Mouse (Mus musculus): ENCODE data around the gene Mrs2. TPM values are rescaled to one million over a fixed set of nuclear protein-coding genes. Genes with fewer than 3 reads are reported as not detected.
"Not testable (repeated sequence)": the region's sequence is repeated elsewhere in the genome, so short reads cannot be mapped to it uniquely, and the experiment has no call there.

Mrs2 gene
- polyA plus RNA-seq, 1 experiment from 2014 or later = 23.6 TPM

- H3K9me3 ChIP-seq = no peaks in the 10 kb centered on the region
- WGBS = 85% methylated on average over 5 of the region's 5 CpGs
- no peaks in the 10 kb centered on the region for H3K4me1 ChIP-seq
- no peak overlapping the region for H3K27ac ChIP-seq
- no peaks in the 10 kb centered on the region for H3K36me3 ChIP-seq
- no peak for ATAC-seq (ENCODE audit: insufficient number of reproducible peaks, insufficient read depth, low FRiP score, low TSS enrichment)
- no peak overlapping the region for H3K9ac ChIP-seq
- H3K4me2 ChIP-seq (replicated peaks) = no peak overlapping the region
- H3K4me3 ChIP-seq = no peak overlapping the region
- no peaks in the 10 kb centered on the region for H3K27me3 ChIP-seq
Observed at GRCm38 (mm10) chr13:24977820-24978342, 42.3 kb downstream of the Mrs2 start.

DNA sequence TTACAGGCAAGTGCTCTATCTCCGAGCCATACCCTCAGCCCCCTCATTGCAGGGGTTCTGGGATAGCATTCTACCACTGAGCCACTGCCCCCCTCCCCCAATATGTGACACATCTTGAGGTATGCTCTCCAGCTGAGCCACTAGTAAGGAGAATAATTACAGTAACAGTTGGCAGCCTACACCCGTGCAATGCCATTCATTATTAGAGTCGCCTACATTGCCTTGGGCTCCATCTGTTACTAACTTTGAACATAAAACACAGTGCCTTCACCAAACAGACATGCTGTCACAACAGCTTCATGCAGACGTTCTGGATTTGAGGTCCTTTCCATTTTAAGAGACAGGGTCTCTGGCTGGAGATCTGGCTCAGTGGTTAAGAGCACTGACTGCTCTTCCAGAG, 43.8 kb downstream of the Mrs2 start:
- no peaks in the 10 kb centered on the region for H3K36me3 ChIP-seq
- H3K4me1 ChIP-seq = no peaks in the 10 kb centered on the region
- 62% methylated on average over 4 of the region's 4 CpGs for WGBS
- H3K9me3 ChIP-seq = no peaks in the 10 kb centered on the region
- no peak overlapping the region for H3K4me3 ChIP-seq
- no peaks in the 10 kb centered on the region for H3K27me3 ChIP-seq
- no peak for ATAC-seq (ENCODE audit: insufficient number of reproducible peaks, insufficient read depth, low FRiP score, low TSS enrichment)
- no peak overlapping the region for H3K9ac ChIP-seq
- no peak overlapping the region for H3K27ac ChIP-seq
- no peak overlapping the region for H3K4me2 ChIP-seq (replicated peaks)

GRCm38 (mm10) chr13:24971776-24972175, 48.4 kb downstream of the Mrs2 start:
- not testable (repeated sequence) for H3K27ac ChIP-seq; H3K9ac ChIP-seq; H3K9me3 ChIP-seq; H3K27me3 ChIP-seq; H3K4me1 ChIP-seq; H3K36me3 ChIP-seq; H3K4me2 ChIP-seq (replicated peaks); ATAC-seq (ENCODE audit: insufficient number of reproducible peaks, insufficient read depth, low FRiP score, low TSS enrichment); H3K4me3 ChIP-seq
- WGBS = 91% methylated on average over 3 of the region's 3 CpGs

DNA sequence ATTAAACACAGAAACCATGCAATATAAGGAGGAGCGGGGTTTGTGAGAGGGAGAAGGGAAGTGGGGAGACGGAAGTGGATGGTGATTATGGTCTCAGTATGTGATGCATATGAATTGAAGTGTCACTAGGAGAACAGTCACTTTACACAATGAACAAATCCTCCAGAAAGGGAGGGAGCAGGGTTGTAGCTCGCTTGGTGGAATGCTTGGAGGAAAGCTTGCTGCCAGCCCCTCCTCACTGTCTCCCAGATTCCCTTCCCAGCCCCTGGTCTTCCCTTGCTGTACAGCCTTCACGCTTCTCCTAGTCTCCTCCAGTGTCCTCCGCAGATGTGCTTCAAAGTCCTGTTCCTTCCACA, 54.4 kb downstream of the Mrs2 start:
- H3K36me3 ChIP-seq = no peaks in the 10 kb centered on the region
- WGBS = 42% methylated on average over 5 of the region's 5 CpGs
- H3K4me2 ChIP-seq (replicated peaks) = peak overlapping the region; percentile 47
- no peaks in the 10 kb centered on the region for H3K9me3 ChIP-seq
- H3K4me1 ChIP-seq = 0 out of 2 replicates have a peak, but pooled peaks cover 4% of the 10 kb centered on the region
- H3K27me3 ChIP-seq = no peaks in the 10 kb centered on the region
- H3K9ac ChIP-seq = no peak overlapping the region
- no peak for ATAC-seq (ENCODE audit: insufficient number of reproducible peaks, insufficient read depth, low FRiP score, low TSS enrichment)
- peak overlapping the region; percentile 20 for H3K4me3 ChIP-seq
- no peak overlapping the region for H3K27ac ChIP-seq

DNA sequence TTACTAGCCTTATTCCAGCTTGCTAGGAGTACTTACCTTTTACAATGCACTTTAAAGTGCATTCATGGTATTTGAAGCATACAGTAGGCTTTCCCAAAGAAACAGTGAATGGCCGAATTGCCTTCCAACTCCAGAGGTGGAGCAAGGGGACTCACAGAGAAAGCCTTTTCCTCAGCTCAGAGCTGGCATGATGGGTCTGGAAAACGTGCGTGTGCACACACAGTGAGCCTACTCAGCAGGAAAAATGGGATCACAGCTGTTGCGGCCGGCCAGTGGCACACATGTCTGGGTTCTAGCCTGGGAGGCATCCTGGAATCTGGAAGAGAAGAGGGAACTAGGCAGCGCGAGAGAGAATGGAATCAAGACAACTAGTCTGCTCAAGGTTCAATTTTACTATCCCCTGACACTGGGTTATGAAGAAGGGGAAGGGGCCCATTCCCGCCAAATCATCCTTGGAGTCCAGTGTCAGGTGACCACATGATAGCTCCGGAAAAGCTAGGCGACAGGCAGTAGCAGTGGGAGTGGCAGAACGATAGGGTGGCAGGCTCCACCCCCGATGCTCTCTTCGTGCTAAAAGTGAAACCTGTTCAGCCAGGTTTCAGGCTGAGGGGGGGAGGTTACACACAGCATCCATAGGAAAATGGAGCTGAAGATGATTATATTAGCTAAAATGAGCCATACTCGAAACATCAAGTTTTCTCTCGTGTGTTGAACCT, 54.9 kb downstream of the Mrs2 start:
- ATAC-seq (ENCODE audit: insufficient number of reproducible peaks, insufficient read depth, low FRiP score, low TSS enrichment) = no peak
- Histone ChIP-seq H3K27ac (no peak overlapping the region), H3K9me3 (no peaks in the 10 kb centered on the region), H3K4me2 (replicated peaks) (peak overlapping the region; percentile 47), H3K36me3 (no peaks in the 10 kb centered on the region), H3K4me3 (peak overlapping the region; percentile 20), H3K4me1 (0 out of 2 replicates have a peak, but pooled peaks cover 4% of the 10 kb centered on the region), H3K27me3 (no peaks in the 10 kb centered on the region), H3K9ac (no peak overlapping the region)
- 14% methylated on average over 15 of the region's 15 CpGs for WGBS

DNA sequence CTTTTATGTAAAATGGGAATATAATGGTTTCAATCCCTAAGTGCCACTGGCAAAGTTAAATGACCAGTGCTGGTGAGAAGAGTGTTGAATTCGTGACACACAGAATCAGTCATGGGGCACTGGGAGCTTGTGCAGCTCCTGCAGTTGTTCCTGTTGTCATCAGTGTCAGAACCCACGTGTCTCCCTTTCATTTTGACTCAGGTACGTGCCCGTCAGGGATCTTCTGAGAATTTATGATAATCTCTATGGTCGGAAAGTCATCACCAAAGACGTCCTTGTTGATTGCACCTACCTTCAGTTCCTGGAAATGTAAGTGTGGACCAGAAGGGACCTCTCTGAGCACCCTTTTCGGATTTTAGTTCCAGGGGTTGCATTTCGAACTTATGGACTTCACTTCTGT, 58.1 kb downstream of the Mrs2 start:
- Histone ChIP-seq H3K4me1 (0 out of 2 replicates have a peak, but pooled peaks cover 4% of the 10 kb centered on the region), H3K9ac (no peak overlapping the region), H3K27me3 (no peaks in the 10 kb centered on the region), H3K4me2 (replicated peaks) (no peak overlapping the region), H3K9me3 (no peaks in the 10 kb centered on the region), H3K36me3 (no peaks in the 10 kb centered on the region), H3K4me3 (no peak overlapping the region), H3K27ac (no peak overlapping the region)
- no peak for ATAC-seq (ENCODE audit: insufficient number of reproducible peaks, insufficient read depth, low FRiP score, low TSS enrichment)
- WGBS = 85% methylated on average over 8 of the region's 8 CpGs

DNA sequence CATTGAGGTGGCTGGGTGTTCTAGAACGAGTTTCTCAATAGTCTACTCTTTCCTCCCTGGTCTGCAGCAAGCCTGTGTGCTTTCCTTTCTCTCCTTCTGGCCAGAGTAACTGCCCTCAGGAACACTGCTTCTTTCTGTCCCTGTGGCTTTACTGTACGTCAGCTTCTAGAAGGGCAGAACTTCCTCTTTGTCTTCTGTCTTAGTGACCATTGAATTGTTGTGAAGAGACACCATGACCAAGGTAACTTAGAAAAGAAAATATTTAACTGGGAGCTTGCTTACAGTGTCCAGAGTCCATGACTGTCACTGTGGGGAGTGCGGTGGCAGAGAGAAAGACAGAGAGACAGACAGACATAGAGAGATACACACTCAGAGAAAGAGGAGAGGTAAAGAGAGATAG, 60.1 kb downstream of the Mrs2 start:
- 76% methylated on average over 3 of the region's 3 CpGs for WGBS
- H3K9me3 ChIP-seq = no peaks in the 10 kb centered on the region

GRCm38 (mm10) chr13:24958671-24959070, 61.5 kb downstream of the Mrs2 start:
- 90% methylated on average over 11 of the region's 11 CpGs for WGBS
- ATAC-seq (ENCODE audit: insufficient number of reproducible peaks, insufficient read depth, low FRiP score, low TSS enrichment) = no peak
- Histone ChIP-seq H3K4me2 (replicated peaks) (no peak overlapping the region), H3K27ac (no peak overlapping the region), H3K4me3 (no peak overlapping the region), H3K4me1 (no peaks in the 10 kb centered on the region), H3K9ac (no peak overlapping the region), H3K9me3 (no peaks in the 10 kb centered on the region), H3K36me3 (no peaks in the 10 kb centered on the region), H3K27me3 (peaks cover 3% of the 10 kb centered on the region; the same call in 1 of the 2 replicates)

More for the DNA sequence above, 60.1 kb downstream of the Mrs2 start:
- no peak for ATAC-seq (ENCODE audit: insufficient number of reproducible peaks, insufficient read depth, low FRiP score, low TSS enrichment)
- no peak overlapping the region for H3K9ac ChIP-seq
- no peak overlapping the region for H3K4me2 ChIP-seq (replicated peaks)
- no peak overlapping the region for H3K27ac ChIP-seq
- H3K4me3 ChIP-seq = no peak overlapping the region
- no peaks in the 10 kb centered on the region for H3K4me1 ChIP-seq
- no peaks in the 10 kb centered on the region for H3K36me3 ChIP-seq
- H3K27me3 ChIP-seq = peaks cover 1% of the 10 kb centered on the region; the same call in 1 of the 2 replicates

DNA sequence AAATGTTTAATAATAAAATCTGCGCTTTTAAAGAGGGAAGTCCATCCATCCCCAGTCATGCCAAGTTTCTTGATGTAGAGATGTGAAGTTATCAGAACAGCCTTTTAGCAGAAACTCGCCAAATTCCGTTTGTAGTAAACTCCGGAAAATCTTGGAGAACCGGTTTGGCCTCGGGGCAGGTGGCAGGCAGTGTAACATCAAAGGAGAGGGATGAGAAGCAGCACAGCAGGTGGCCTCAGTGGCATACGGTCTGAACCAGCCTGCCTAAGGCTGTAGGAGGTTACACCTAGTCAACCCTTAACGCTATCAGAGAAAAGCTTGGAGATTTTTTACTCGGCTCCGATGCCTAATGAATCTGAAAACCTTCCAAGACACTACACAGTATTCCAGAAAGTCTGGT, 64.7 kb downstream of the Mrs2 start:
- WGBS = 6% methylated on average over 10 of the region's 10 CpGs
- no peak overlapping the region for H3K9ac ChIP-seq
- H3K4me3 ChIP-seq = no peak overlapping the region
- no peaks in the 10 kb centered on the region for H3K36me3 ChIP-seq
- no peak overlapping the region for H3K27ac ChIP-seq
- H3K27me3 ChIP-seq = peaks cover 3% of the 10 kb centered on the region; the same call in 1 of the 2 replicates
- H3K9me3 ChIP-seq = no peaks in the 10 kb centered on the region
- no peak overlapping the region for H3K4me2 ChIP-seq (replicated peaks)
- peaks cover 5% of the 10 kb centered on the region; the same call in 1 of the 2 replicates for H3K4me1 ChIP-seq
- ATAC-seq (ENCODE audit: insufficient number of reproducible peaks, insufficient read depth, low FRiP score, low TSS enrichment) = no peak

DNA sequence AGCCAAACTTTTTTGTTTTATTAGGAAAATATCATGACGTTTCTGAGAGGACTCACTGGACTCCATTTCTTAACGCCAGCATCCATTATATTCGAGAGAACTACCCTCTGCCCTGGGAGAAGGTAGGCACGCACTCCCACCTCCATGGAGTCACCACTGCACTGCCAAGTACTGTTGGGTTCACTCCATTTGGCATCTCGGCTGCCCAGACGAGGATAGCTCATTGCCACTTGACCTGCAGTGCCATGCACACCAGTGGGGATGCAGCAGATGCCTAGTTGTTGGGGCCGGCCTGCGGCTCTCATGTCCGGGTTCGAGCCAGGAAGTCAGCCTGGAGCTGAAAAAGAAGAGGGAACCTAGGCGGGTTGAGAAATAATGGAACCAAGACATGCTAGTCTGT, 65.1 kb downstream of the Mrs2 start:
- H3K9ac ChIP-seq = no peak overlapping the region
- no peak overlapping the region for H3K4me3 ChIP-seq
- no peaks in the 10 kb centered on the region for H3K9me3 ChIP-seq
- 36% methylated on average over 11 of the region's 11 CpGs for WGBS
- H3K27ac ChIP-seq = no peak overlapping the region
- peaks cover 3% of the 10 kb centered on the region; the same call in 1 of the 2 replicates for H3K27me3 ChIP-seq
- ATAC-seq (ENCODE audit: insufficient number of reproducible peaks, insufficient read depth, low FRiP score, low TSS enrichment) = no peak
- H3K36me3 ChIP-seq = no peaks in the 10 kb centered on the region
- peaks cover 5% of the 10 kb centered on the region; the same call in 1 of the 2 replicates for H3K4me1 ChIP-seq
- H3K4me2 ChIP-seq (replicated peaks) = no peak overlapping the region

DNA sequence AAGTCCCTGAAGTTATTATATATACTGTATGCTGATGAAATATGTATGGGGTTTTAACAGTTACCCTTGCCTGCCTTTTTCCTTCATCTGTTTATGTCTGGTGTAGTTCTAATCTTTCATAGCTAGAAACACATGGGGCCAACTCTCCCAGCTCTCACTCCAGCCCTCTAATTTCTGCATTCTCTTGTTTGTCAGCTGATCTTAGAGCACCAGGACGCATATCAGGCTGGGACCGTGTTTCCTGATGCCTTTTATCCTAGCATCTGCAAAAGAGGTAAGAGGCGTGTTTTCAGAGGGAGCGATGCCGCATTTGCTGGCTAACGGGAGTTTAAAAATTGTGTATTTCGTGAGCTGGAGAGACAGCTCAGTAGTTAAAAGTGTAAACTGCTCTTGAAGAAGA, 67.5 kb downstream of the Mrs2 start:
- peaks cover 3% of the 10 kb centered on the region; the same call in 1 of the 2 replicates for H3K27me3 ChIP-seq
- H3K4me3 ChIP-seq = no peak overlapping the region
- H3K36me3 ChIP-seq = no peaks in the 10 kb centered on the region
- H3K27ac ChIP-seq = no peak overlapping the region
- H3K4me1 ChIP-seq = peaks cover 5% of the 10 kb centered on the region; the same call in 1 of the 2 replicates
- H3K4me2 ChIP-seq (replicated peaks) = no peak overlapping the region
- WGBS = 67% methylated on average over 7 of the region's 7 CpGs
- no peak overlapping the region for H3K9ac ChIP-seq
- no peak for ATAC-seq (ENCODE audit: insufficient number of reproducible peaks, insufficient read depth, low FRiP score, low TSS enrichment)
- H3K9me3 ChIP-seq = no peaks in the 10 kb centered on the region

DNA sequence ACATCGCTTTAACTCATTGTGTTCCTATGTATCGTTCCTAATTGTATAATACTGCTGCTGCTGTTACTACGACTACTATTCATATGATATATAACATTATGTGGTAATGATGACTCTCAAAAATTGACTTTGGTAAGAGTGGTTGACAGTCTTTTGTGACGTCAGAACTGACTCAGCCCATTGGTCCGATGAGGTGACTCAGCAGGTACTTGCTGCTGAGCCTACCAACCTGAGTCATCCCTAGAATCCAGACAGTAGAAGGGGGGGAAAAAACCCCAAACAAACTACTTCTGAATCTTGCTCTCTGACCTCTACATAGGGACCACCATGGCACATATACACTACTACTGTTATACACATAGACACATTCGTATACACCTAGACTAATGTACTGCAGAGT, 71.3 kb downstream of the Mrs2 start:
- Histone ChIP-seq H3K27ac (no peak overlapping the region), H3K36me3 (no peaks in the 10 kb centered on the region), H3K4me2 (replicated peaks) (no peak overlapping the region), H3K9me3 (no peaks in the 10 kb centered on the region), H3K9ac (no peak overlapping the region), H3K4me1 (peaks cover 5% of the 10 kb centered on the region; the same call in 1 of the 2 replicates), H3K4me3 (no peak overlapping the region), H3K27me3 (no peaks in the 10 kb centered on the region)
- ATAC-seq (ENCODE audit: insufficient number of reproducible peaks, insufficient read depth, low FRiP score, low TSS enrichment) = no peak
- 91% methylated on average over 6 of the region's 6 CpGs for WGBS

Data from embryonic facial prominence, embryonic 12.5 days (tissue).